Mouse (Mus musculus): Measurements from ENCODE around the gene Tmcc3.
"Not testable (repeated sequence)": the region's sequence is repeated elsewhere in the genome, so short reads cannot be mapped to it uniquely, and the experiment has no call there.

Gene Tmcc3

GRCm38 (mm10) chr10:94575958-94576357 lies 264.2 kb downstream of the Tmcc3 start:
- DNase-seq (ENCODE audit: low read depth, low spot score) = no peak

DNA sequence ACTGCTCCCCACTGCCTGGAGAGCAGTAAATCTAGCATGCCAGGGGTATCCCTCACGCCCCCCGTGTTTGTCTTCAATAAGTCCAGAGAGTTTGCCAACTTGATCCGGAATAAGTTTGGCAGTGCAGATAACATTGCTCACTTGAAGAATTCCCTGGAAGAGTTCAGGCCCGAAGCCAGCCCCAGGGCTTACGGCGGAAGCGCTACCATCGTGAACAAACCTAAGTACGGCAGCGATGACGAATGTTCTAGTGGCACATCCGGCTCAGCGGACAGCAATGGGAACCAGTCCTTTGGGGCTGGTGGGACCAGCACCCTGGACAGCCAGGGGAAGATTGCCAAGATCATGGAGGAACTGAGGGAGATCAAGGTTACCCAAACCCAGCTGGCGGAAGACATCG lies 267.1 kb downstream of the Tmcc3 start:
- DNase-seq (ENCODE audit: low read depth, low spot score) = no peak

GRCm38 (mm10) chr10:94581384-94581783 lies 269.6 kb downstream of the Tmcc3 start:
- peak; percentile 29 for DNase-seq (ENCODE audit: low read depth, low spot score)

GRCm38 (mm10) chr10:94583714-94584113 lies 272.0 kb downstream of the Tmcc3 start:
- no peak for DNase-seq (ENCODE audit: low read depth, low spot score)

GRCm38 (mm10) chr10:94584851-94585359 lies 273.2 kb downstream of the Tmcc3 start:
- peak; percentile 27 for DNase-seq (ENCODE audit: low read depth, low spot score)

DNA sequence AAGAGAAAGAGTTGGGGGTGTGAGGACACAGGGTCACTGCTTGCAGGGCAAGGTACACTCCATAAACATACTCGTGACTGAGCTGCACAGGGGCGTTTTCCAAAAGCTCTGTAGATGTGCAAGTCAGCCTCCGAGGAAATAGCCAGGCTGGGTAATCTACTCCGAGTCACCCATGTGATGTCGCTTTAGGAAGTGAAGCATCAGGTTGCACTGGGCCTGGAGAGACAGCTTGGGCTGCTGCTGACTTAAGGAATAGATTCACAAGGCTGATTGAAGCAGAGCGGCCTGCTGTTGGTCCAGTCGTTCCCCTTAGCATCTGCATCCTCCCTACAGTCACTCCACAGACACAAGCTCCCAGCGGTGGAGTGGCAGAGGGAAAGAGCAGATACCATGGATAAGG lies 274.1 kb downstream of the Tmcc3 start:
- no peak for DNase-seq (ENCODE audit: low read depth, low spot score)

GRCm38 (mm10) chr10:94588976-94589375 lies 277.2 kb downstream of the Tmcc3 start:
- DNase-seq (ENCODE audit: low read depth, low spot score) = peak; percentile 77

DNA sequence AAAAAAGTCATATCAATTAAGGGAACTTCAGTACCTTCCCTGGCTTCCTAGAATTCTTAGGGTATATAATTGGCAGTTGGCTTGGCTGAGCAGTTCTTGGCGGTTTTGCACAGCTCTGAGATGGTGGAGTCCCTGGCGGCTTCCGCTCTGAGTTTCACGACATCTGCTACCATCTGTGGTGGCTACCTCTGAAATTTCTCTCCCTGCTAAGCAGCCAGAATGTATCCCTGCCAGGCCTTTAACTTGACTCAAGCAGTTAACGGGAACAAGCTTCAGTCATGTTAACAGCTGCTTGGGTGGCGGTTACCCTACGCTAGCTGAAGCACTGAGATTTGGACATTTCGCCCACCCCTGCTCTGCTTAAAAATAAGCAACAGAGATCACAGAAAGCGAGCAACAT lies 284.0 kb downstream of the Tmcc3 start:
- DNase-seq (ENCODE audit: low read depth, low spot score) = no peak

GRCm38 (mm10) chr10:94599846-94600245 lies 288.1 kb downstream of the Tmcc3 start:
- not testable (repeated sequence) for DNase-seq (ENCODE audit: low read depth, low spot score)

- DNase-seq (ENCODE audit: low read depth, low spot score) = no peak
Observed at GRCm38 (mm10) chr10:94601034-94601433, 289.3 kb downstream of the Tmcc3 start.

- DNase-seq (ENCODE audit: low read depth, low spot score) = no peak
Observed at GRCm38 (mm10) chr10:94605491-94605890, 293.7 kb downstream of the Tmcc3 start.

- DNase-seq (ENCODE audit: low read depth, low spot score) = peak; percentile 90
Observed at GRCm38 (mm10) chr10:94609309-94609777, 297.6 kb downstream of the Tmcc3 start.

DNA sequence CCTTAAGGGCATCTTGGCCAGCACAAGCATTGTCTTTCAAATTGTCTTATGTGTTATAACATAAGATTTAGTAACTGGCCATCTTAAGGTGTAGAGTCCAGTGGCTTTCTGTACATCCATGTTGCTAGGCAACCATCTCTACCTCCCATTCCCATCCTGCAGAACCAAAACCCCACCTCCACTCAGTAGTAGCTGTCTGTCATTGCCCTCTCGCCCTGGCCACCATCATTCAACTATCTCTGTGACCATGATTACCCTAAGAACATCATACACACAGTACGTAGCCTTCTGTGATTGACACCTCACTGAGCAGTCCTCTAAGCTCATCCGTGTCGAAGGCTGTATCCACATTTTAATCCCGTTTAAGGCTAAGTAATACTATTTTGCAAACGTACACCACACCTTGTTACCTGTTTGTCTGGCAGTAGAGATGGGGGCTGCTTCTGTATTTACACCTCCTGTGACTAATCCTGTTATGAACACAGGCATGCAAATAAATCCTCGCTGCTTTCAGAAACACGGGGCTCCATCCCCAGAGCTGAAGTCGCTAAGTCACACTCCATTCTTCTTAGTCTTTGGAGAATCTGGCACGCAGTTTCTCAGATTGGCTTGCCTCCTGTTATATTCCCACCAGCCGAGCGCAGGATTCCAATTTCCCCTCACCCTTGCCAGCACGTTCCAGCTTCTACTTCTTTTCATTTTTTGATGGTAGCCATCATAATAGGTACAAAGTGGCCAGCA lies 299.6 kb downstream of the Tmcc3 start:
- no peak for DNase-seq (ENCODE audit: low read depth, low spot score)

DNA sequence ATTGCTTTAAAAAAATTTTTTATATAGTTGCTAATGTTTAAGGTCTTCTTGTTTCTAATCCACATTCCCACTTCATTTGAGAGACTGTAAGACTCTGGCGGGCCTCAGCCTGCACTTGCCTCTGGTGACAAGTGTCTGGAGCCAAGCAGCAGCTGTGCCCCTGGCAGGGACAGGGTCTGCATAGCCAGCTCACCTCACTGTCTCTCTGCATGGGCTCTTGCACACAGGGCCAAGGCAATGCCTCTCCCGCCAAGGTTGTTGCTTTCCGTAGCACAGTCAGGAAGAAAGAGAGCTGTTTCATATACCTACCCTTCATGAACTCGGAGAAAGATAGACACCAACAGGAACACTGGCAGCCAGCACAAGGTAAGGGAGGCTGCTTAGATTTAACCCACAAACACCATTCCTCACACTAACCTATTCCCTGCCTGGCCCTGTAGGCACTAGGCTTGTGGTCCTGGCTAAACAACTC lies 300.3 kb downstream of the Tmcc3 start:
- no peak for DNase-seq (ENCODE audit: low read depth, low spot score)

- no peak for DNase-seq (ENCODE audit: low read depth, low spot score)
Observed at GRCm38 (mm10) chr10:94619586-94619985, 307.8 kb downstream of the Tmcc3 start.

GRCm38 (mm10) chr10:94620561-94620960 lies 308.8 kb downstream of the Tmcc3 start:
- DNase-seq (ENCODE audit: low read depth, low spot score) = no peak

DNA sequence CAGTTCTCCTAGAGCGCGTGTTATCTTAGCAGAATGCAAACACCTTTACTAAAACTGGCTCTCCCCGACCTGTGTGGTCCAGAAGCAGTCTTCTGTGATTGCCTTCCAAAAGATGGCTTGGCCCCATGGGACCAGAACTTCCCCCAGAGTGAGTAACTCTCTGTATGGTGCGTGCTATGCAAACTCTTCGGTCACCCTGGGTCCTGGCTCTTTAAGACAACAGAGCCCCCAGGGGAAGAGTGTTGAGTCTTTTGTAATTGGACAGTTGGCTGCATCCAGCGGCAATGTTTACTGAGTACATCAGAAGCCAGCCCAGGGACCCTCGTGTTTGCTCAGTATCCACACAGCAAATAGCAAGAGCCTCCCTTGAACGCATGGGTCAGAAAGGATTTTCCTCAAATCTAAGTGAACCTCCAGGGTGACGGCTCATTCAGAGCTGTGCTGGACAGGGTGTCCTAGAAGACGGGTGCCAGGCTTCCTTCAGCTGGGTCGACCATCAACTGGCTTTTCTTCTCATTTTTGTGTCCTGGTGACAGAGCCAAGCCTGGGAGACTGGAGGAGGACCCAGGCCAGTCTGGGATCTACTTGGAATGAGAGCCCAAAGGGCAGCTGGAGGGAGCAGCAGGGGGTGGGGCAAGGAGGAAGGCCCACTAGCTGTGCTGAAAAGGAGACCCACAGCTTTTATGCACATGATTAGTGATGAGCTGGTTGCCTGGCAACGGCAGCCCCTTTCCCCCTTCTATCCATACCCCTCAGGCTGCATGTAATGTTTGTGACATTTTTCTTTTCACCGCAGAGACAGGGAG lies 309.9 kb downstream of the Tmcc3 start:
- peak; percentile 22 for DNase-seq (ENCODE audit: low read depth, low spot score)

DNA sequence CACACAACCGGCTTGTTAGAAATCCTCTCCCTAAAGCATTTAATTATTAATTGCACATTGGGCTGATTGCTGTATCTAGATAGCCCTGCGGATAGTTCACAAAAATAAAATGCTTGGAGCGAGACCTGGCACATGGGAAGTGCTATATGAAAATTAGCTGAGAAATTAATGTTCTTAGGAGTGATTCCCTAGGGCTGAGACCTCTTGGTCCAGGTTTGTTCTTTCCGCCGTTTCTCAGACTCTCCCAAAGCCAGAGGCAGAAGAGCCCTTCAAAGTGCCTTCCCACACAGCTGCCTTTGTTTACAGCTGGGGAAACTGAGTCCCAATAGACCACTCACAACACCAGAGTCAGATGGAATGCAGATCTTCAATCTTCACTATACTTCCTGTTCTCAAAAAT lies 310.5 kb downstream of the Tmcc3 start:
- no peak for DNase-seq (ENCODE audit: low read depth, low spot score)

GRCm38 (mm10) chr10:94622828-94623227 lies 311.1 kb downstream of the Tmcc3 start:
- DNase-seq (ENCODE audit: low read depth, low spot score) = no peak

DNA sequence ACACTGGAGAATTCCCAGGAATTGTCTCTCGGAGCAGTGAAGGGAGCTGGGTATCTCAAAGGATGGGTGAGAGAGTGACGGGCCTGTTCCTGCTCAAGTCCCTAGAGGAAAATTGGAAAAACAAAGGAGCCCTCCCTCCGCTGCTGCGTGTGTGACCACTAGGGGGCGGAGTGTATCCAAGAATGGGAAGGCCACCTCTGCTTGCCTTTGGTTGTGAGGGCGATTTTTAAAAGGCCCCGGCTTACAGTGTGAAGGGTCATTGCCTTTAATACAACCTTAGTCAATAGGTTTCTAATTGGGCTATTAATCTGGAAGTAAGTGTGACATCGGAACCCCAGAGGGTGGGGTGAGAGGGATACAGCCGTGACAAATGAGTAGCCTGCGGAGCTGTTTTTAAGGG lies 311.9 kb downstream of the Tmcc3 start:
- DNase-seq (ENCODE audit: low read depth, low spot score) = peak; percentile 81

GRCm38 (mm10) chr10:94625036-94625435 lies 313.3 kb downstream of the Tmcc3 start:
- no peak for DNase-seq (ENCODE audit: low read depth, low spot score)

- DNase-seq (ENCODE audit: low read depth, low spot score) = no peak
Observed at GRCm38 (mm10) chr10:94625606-94626005, 313.9 kb downstream of the Tmcc3 start.
